Mouse (Mus musculus): ENCODE data around the gene Clec18a. TPM values are rescaled to one million over a fixed set of nuclear protein-coding genes. Genes with fewer than 3 reads are reported as not detected.

Gene Clec18a
- 1.8 and 2.2 TPM in 2 replicates for polyA plus RNA-seq (2012; rRNA removed)

GRCm38 (mm10) chr8:111092326-111092725 lies at the start of gene Clec18a:
Gene Clec18a (minus strand): TSS chr8:111092426.

GRCm38 (mm10) chr8:111093865-111094718 lies 1.9 kb upstream of the Clec18a start, which contains the start of gene Pdpr:
Gene Pdpr (plus strand): TSS chr8:111094630.

DNA sequence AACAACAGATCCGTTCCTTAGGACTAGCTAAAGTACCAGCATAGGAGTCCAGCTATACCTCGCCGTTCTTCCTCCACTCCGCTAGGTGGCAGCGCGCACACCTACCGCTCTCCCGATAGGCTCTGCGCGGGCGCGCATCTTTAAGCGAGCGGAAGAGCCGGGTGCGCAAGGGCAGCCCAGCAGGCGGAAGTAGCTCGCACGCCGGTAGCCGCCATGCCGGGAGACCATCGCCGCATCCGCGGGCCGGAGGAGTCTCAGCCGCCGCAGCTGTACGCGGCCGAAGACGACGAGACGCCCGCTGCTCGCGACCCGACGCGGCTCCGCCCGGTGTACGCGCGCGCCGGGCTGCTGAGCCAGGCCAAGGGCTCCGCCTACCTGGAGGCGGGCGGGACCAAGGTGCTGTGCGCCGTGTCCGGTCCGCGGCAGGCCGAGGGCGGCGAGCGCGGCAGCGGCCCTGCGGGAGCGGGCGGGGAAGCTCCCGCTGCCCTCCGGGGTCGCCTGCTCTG lies 36.0 kb downstream of the Clec18a start, which contains the start of gene Exosc6:
TSS of gene Exosc6 (plus strand) at position 182 of the 506 bp plus-strand sequence.

GRCm38 (mm10) chr8:111032916-111033315 lies 59.3 kb downstream of the Clec18a start, which contains the start of gene Aars:
Gene Aars (plus strand): TSS chr8:111033144.

GRCm38 (mm10) chr8:111031572-111031971 lies 60.7 kb downstream of the Clec18a start, which contains the start of gene Ddx19b:
Gene Ddx19b (minus strand): TSS chr8:111031751.

Other genes with a start within 250 kb of the Clec18a start
- 25.0 and 29.7 TPM in 2 replicates for gene Cog4, start 245.8 kb downstream of the Clec18a start, polyA plus RNA-seq (2012; rRNA removed)
- 37.1 and 51.3 TPM in 2 replicates for gene Sf3b3, start 245.6 kb downstream of the Clec18a start, polyA plus RNA-seq (2012; rRNA removed)
- gene Fuk, start 189.9 kb downstream of the Clec18a start, polyA plus RNA-seq (2012; rRNA removed), result 30.6 and 39.6 TPM in 2 replicates
- gene St3gal2, start 172.5 kb downstream of the Clec18a start, polyA plus RNA-seq (2012; rRNA removed), result 50.7 and 64.4 TPM in 2 replicates
- 29.4 and 31.7 TPM in 2 replicates for gene Ddx19a, start 94.6 kb downstream of the Clec18a start, polyA plus RNA-seq (2012; rRNA removed)
- 2.4 and 2.9 TPM in 2 replicates for gene Ddx19b, start 60.7 kb downstream of the Clec18a start, polyA plus RNA-seq (2012; rRNA removed)
- 34.2 and 40.2 TPM in 2 replicates for gene Aars, start 59.3 kb downstream of the Clec18a start, polyA plus RNA-seq (2012; rRNA removed)
- 70.7 and 101 TPM in 2 replicates for gene Exosc6, start 36.1 kb downstream of the Clec18a start, polyA plus RNA-seq (2012; rRNA removed)
- 19.2 and 19.8 TPM in 2 replicates for gene Pdpr, start 2.2 kb upstream of the Clec18a start, polyA plus RNA-seq (2012; rRNA removed)
- 65.7 and 67.3 TPM in 2 replicates for gene Glg1, start 166.8 kb upstream of the Clec18a start, polyA plus RNA-seq (2012; rRNA removed)
- 24.0 and 29.2 TPM in 2 replicates for gene Rfwd3, start 207.8 kb upstream of the Clec18a start, polyA plus RNA-seq (2012; rRNA removed)
- 0.68 and 0.78 TPM in 2 replicates for gene Mlkl, start 245.8 kb upstream of the Clec18a start, polyA plus RNA-seq (2012; rRNA removed)